Mouse (Mus musculus): ENCODE results near the gene Rora. TPM values are rescaled to one million over a fixed set of nuclear protein-coding genes. Genes with fewer than 3 reads are reported as not detected.
"Not testable (repeated sequence)": the region's sequence is repeated elsewhere in the genome, so short reads cannot be mapped to it uniquely, and the experiment has no call there.

Gene Rora
- polyA plus RNA-seq, 1 experiment from 2014 or later = 43.6 TPM

GRCm38 (mm10) chr9:69084086-69084719 lies 430.6 kb downstream of the Rora start:
- no peaks in the 10 kb centered on the region for H3K36me3 ChIP-seq (ENCODE audit: control insufficient read depth, insufficient read depth, low read length)
- peaks cover 16% of the 10 kb centered on the region for H3K4me1 ChIP-seq (ENCODE audit: control insufficient read depth, insufficient read depth, low read length)
- H3K9ac ChIP-seq (ENCODE audit: low read depth, low read length) = no peak overlapping the region
- peak; percentile 83 for ATAC-seq
- peak overlapping the region; percentile 56 for H3K27ac ChIP-seq (ENCODE audit: low read length)
- no peaks in the 10 kb centered on the region for H3K9me3 ChIP-seq (replicated peaks; ENCODE audit: control insufficient read depth, low read length, poor library complexity, severe bottlenecking)
- no peak overlapping the region for H3K4me3 ChIP-seq (ENCODE audit: low read depth, low read length)
- no peaks in the 10 kb centered on the region for H3K27me3 ChIP-seq (ENCODE audit: control insufficient read depth, insufficient read depth, low read depth, low read length)
- H3K4me2 ChIP-seq (ENCODE audit: low read length) = no peak overlapping the region
- 17% methylated on average over 3 of the region's 3 CpGs for WGBS

GRCm38 (mm10) chr9:69084720-69085661 lies 431.4 kb downstream of the Rora start:
- Histone ChIP-seq H3K27me3 (ENCODE audit: control insufficient read depth, insufficient read depth, low read depth, low read length) (no peaks in the 10 kb centered on the region), H3K27ac (ENCODE audit: low read length) (peak overlapping the region; percentile 56; the same call in 1 of the 2 replicates), H3K9ac (ENCODE audit: low read depth, low read length) (0 out of 2 replicates have a peak overlapping the region, but pooled peaks have one; percentile 8), H3K4me3 (ENCODE audit: low read depth, low read length) (no peak overlapping the region), H3K4me2 (ENCODE audit: low read length) (no peak overlapping the region), H3K9me3 (replicated peaks; ENCODE audit: control insufficient read depth, low read length, poor library complexity, severe bottlenecking) (no peaks in the 10 kb centered on the region), H3K4me1 (ENCODE audit: control insufficient read depth, insufficient read depth, low read length) (peaks cover 16% of the 10 kb centered on the region), H3K36me3 (ENCODE audit: control insufficient read depth, insufficient read depth, low read length) (no peaks in the 10 kb centered on the region)
- WGBS = 58% methylated on average over 14 of the region's 14 CpGs
- ATAC-seq = peak; percentile 52; the same call in 1 of the 2 replicates

- ATAC-seq = no peak
- H3K4me1 ChIP-seq (ENCODE audit: control insufficient read depth, insufficient read depth, low read length) = peaks cover 21% of the 10 kb centered on the region
- no peak overlapping the region for H3K9ac ChIP-seq (ENCODE audit: low read depth, low read length)
- H3K27ac ChIP-seq (ENCODE audit: low read length) = no peak overlapping the region
- H3K4me3 ChIP-seq (ENCODE audit: low read depth, low read length) = no peak overlapping the region
- no peak overlapping the region for H3K4me2 ChIP-seq (ENCODE audit: low read length)
- H3K27me3 ChIP-seq (ENCODE audit: control insufficient read depth, insufficient read depth, low read depth, low read length) = no peaks in the 10 kb centered on the region
- no peaks in the 10 kb centered on the region for H3K9me3 ChIP-seq (replicated peaks; ENCODE audit: control insufficient read depth, low read length, poor library complexity, severe bottlenecking)
- WGBS = 97% methylated on average over 4 of the region's 4 CpGs
- H3K36me3 ChIP-seq (ENCODE audit: control insufficient read depth, insufficient read depth, low read length) = no peaks in the 10 kb centered on the region
Measured at GRCm38 (mm10) chr9:69086844-69087243, 433.3 kb downstream of the Rora start.

DNA sequence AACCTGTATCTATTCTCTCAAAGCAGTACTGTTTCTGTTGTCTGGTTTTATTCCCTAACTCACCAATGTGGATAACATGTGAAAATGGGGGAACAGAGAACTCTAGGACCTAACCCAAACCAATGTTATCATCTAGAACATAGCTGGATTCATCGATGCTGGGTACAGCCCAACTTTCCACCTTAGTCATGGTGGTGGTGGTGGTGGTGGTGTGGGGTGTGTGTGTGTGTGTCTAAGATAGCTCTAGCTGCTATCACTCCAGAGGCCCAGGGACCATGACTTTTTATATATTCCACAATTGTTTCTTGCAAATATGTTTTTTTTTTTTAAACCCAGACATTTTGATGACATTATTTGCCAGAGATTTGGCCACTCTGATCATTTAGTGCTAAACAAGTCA lies 433.7 kb downstream of the Rora start:
- Histone ChIP-seq H3K4me3 (ENCODE audit: low read depth, low read length) (no peak overlapping the region), H3K9ac (ENCODE audit: low read depth, low read length) (no peak overlapping the region), H3K27ac (ENCODE audit: low read length) (no peak overlapping the region), H3K27me3 (ENCODE audit: control insufficient read depth, insufficient read depth, low read depth, low read length) (no peaks in the 10 kb centered on the region), H3K4me1 (ENCODE audit: control insufficient read depth, insufficient read depth, low read length) (peaks cover 22% of the 10 kb centered on the region), H3K36me3 (ENCODE audit: control insufficient read depth, insufficient read depth, low read length) (no peaks in the 10 kb centered on the region), H3K9me3 (replicated peaks; ENCODE audit: control insufficient read depth, low read length, poor library complexity, severe bottlenecking) (no peaks in the 10 kb centered on the region), H3K4me2 (ENCODE audit: low read length) (no peak overlapping the region)
- ATAC-seq = no peak
- 100% methylated on average over 1 of the region's 1 CpGs for WGBS

GRCm38 (mm10) chr9:69090749-69091270 lies 437.2 kb downstream of the Rora start:
- no peaks in the 10 kb centered on the region for H3K27me3 ChIP-seq (ENCODE audit: control insufficient read depth, insufficient read depth, low read depth, low read length)
- H3K4me2 ChIP-seq (ENCODE audit: low read length) = no peak overlapping the region
- H3K4me3 ChIP-seq (ENCODE audit: low read depth, low read length) = no peak overlapping the region
- 34% methylated on average over 5 of the region's 5 CpGs for WGBS
- no peaks in the 10 kb centered on the region for H3K36me3 ChIP-seq (ENCODE audit: control insufficient read depth, insufficient read depth, low read length)
- H3K27ac ChIP-seq (ENCODE audit: low read length) = no peak overlapping the region
- 0 out of 2 replicates have a peak, but pooled peaks cover 7% of the 10 kb centered on the region for H3K4me1 ChIP-seq (ENCODE audit: control insufficient read depth, insufficient read depth, low read length)
- H3K9ac ChIP-seq (ENCODE audit: low read depth, low read length) = no peak overlapping the region
- no peak for ATAC-seq
- no peaks in the 10 kb centered on the region for H3K9me3 ChIP-seq (replicated peaks; ENCODE audit: control insufficient read depth, low read length, poor library complexity, severe bottlenecking)

GRCm38 (mm10) chr9:69092119-69093013 lies 438.8 kb downstream of the Rora start:
- Histone ChIP-seq H3K4me2 (ENCODE audit: low read length) (no peak overlapping the region), H3K4me3 (ENCODE audit: low read depth, low read length) (no peak overlapping the region), H3K27ac (ENCODE audit: low read length) (0 out of 2 replicates have a peak overlapping the region, but pooled peaks have one; percentile 20), H3K4me1 (ENCODE audit: control insufficient read depth, insufficient read depth, low read length) (0 out of 2 replicates have a peak, but pooled peaks cover 7% of the 10 kb centered on the region), H3K9me3 (replicated peaks; ENCODE audit: control insufficient read depth, low read length, poor library complexity, severe bottlenecking) (no peaks in the 10 kb centered on the region), H3K36me3 (ENCODE audit: control insufficient read depth, insufficient read depth, low read length) (no peaks in the 10 kb centered on the region), H3K27me3 (ENCODE audit: control insufficient read depth, insufficient read depth, low read depth, low read length) (no peaks in the 10 kb centered on the region), H3K9ac (ENCODE audit: low read depth, low read length) (no peak overlapping the region)
- no peak; the same call in 1 of the 2 replicates for ATAC-seq
- WGBS = 69% methylated on average over 15 of the region's 15 CpGs

- H3K27ac ChIP-seq (ENCODE audit: low read length); H3K36me3 ChIP-seq (ENCODE audit: control insufficient read depth, insufficient read depth, low read length); ATAC-seq; H3K4me2 ChIP-seq (ENCODE audit: low read length); H3K27me3 ChIP-seq (ENCODE audit: control insufficient read depth, insufficient read depth, low read depth, low read length); H3K9ac ChIP-seq (ENCODE audit: low read depth, low read length); H3K4me3 ChIP-seq (ENCODE audit: low read depth, low read length); H3K9me3 ChIP-seq (replicated peaks; ENCODE audit: control insufficient read depth, low read length, poor library complexity, severe bottlenecking): not testable (repeated sequence)
- H3K4me1 ChIP-seq (ENCODE audit: control insufficient read depth, insufficient read depth, low read length) = peaks cover 11% of the 10 kb centered on the region
- 92% methylated on average over 5 of the region's 5 CpGs for WGBS
Measured at GRCm38 (mm10) chr9:69100153-69100756, 446.7 kb downstream of the Rora start.

GRCm38 (mm10) chr9:69104321-69104720 lies 450.7 kb downstream of the Rora start:
- Histone ChIP-seq H3K9me3 (replicated peaks; ENCODE audit: control insufficient read depth, low read length, poor library complexity, severe bottlenecking) (no peaks in the 10 kb centered on the region), H3K27ac (ENCODE audit: low read length) (no peak overlapping the region), H3K4me1 (ENCODE audit: control insufficient read depth, insufficient read depth, low read length) (peaks cover 7% of the 10 kb centered on the region), H3K36me3 (ENCODE audit: control insufficient read depth, insufficient read depth, low read length) (no peaks in the 10 kb centered on the region), H3K4me3 (ENCODE audit: low read depth, low read length) (no peak overlapping the region), H3K4me2 (ENCODE audit: low read length) (no peak overlapping the region), H3K27me3 (ENCODE audit: control insufficient read depth, insufficient read depth, low read depth, low read length) (no peaks in the 10 kb centered on the region), H3K9ac (ENCODE audit: low read depth, low read length) (no peak overlapping the region)
- ATAC-seq = no peak
- 32% methylated on average over 5 of the region's 5 CpGs for WGBS
